Mouse (Mus musculus) ES-E14 (cell line): ENCODE data around the gene Sphk2.

Source experiments
- CHD2 ChIP-seq: IDR thresholded peaks from 2 replicates; pipeline ENCODE4 v1.6.1; 2014; ENCODE audit warnings: mild to moderate bottlenecking, low read depth, low read length, inconsistent platforms
- HCFC1 ChIP-seq: IDR thresholded peaks from 2 replicates; pipeline ENCODE4 v1.6.1; 2012; ENCODE audit warnings: low read length, inconsistent platforms, borderline replicate concordance; ENCODE audit not compliant: insufficient read depth
- MAFK ChIP-seq: IDR thresholded peaks from 2 replicates; pipeline ENCODE4 v1.6.1; 2014; ENCODE audit warnings: mild to moderate bottlenecking, low read depth, low read length, inconsistent platforms; ENCODE audit not compliant: insufficient read depth
- ZC3H11A ChIP-seq: IDR thresholded peaks from 2 replicates; pipeline ENCODE4 v1.6.1; 2012; ENCODE audit warnings: low read depth, mild to moderate bottlenecking, inconsistent platforms, low read length, borderline replicate concordance
- ZNF384 ChIP-seq: IDR thresholded peaks from 2 replicates; pipeline ENCODE4 v1.6.1; 2012; ENCODE audit warnings: low read depth, low read length, inconsistent platforms

- TF ChIP-seq HCFC1 (no peak), MAFK (no peak), ZC3H11A (no peak), CHD2 (no peak), ZNF384 (no peak)
Measured at GRCm38 (mm10) chr7:45723301-45723700, 5.5 kb upstream of the Sphk2 start.
